Mouse (Mus musculus) Patski (cell line): ENCODE measurements around the gene Slc5a10. TPM values are rescaled to one million over a fixed set of nuclear protein-coding genes. Genes with fewer than 3 reads are reported as not detected.

ENCODE experiments used
- ATAC-seq: fragments of 100-300 bp; one replicate; pipeline ENCODE4 v1.8.0; 2021
- CTCF ChIA-PET: fragments of 350-600 bp; sonication (Branson Sonifier 250); formaldehyde crosslinking; loops from one replicate; lab custom pipeline; 2022; ENCODE audit warnings: inconsistent platforms; lab: Charles Lee
- POLR2A ChIA-PET: fragments of 350-600 bp; sonication (Branson Sonifier 250); formaldehyde crosslinking; loops from one replicate; lab custom pipeline; 2022; ENCODE audit warnings: antibody characterized with exemption, inconsistent platforms; lab: Charles Lee
- DNase-seq: peaks from one replicate; pipeline ENCODE4 v3.0.0-alpha.2; 2011; ENCODE audit warnings: low read depth, low spot score
- H3K27me3 ChIP-seq: fragments of 371-371 bp; one replicate; pipeline ENCODE4 v1.5.1; 2021
- CTCF ChIP-seq: fragments of 100-300 bp; IDR thresholded peaks from one replicate; pipeline ENCODE4 v1.5.1; 2021
- in situ Hi-C: fragments of 300-500 bp; cut with MboI; formaldehyde crosslinking; loops from 3 replicates; pipeline ENCODE4 v1.11.1; 2018; ENCODE audit warnings: low pct_unique_long_range_greater_than_20kb, mixed read lengths
- polyA plus RNA-seq: library from polyadenylated mRNA; unstranded; gene quantifications from one replicate; pipeline ENCODE4 v1.2.3, GENCODE M21; 2021

Gene Slc5a10
- polyA plus RNA-seq, 1 experiment from 2014 or later: not detected

DNA sequence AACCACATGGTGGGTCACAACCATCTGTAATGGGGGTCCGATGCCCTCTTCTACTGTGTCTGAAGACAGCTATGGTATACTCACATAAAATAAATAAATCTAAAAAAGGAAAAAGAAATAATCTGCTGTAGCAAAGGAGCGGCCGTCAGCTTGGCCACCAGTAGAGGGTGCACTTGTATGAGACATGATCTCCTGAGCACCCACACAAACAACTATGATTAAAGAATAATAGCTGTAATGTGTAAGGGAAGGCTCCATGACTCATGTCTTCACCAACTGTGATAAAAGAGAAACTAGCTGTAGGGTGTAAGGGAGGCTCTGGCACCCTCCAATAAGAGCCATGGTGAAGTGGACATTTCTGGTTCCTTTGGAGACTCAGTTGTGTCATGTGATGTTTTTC lies 91.0 kb downstream of the Slc5a10 start:
- POLR2A ChIA-PET: interaction anchor here (0.6 kb wide), 1 partner anchor 116 kb away, joined by 6 read pairs; no protein-coding TSS in a partner anchor
- in situ Hi-C loops: loop anchor here (5.0 to 10.0 kb wide), 2 partner anchors 88 to 1765 kb away; no protein-coding TSS in a partner anchor
- ATAC-seq: no peak
- CTCF ChIA-PET: interaction anchor here (0.7 to 3.8 kb wide), 18 partner anchors 10 to 162 kb away, joined by 3 to 36 read pairs (median 4); no protein-coding TSS in a partner anchor
- TF ChIP-seq CTCF: peak; percentile 93
- no peaks in the 10 kb centered on the region for H3K27me3 ChIP-seq
- no peak for DNase-seq

DNA sequence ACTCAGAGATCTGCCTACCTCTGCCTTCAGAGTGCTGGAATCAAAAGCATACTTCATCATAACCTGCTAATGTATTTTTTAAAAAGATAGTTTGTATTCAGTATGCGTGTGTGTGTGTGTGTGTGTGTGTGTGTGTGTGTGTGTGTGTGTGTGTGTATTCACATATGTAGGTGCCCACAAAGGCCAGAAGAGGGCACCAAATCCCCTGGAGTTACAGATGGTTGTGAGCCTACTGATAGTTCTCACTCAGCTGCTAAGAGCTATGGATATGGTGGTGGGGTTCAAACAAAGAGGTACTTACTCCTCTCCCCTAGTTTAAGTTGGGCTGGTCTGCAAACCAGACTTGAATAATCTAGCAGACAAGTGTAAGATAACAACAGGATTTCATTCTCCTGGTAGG lies 94.1 kb downstream of the Slc5a10 start:
- DNase-seq (no peak), ATAC-seq (no peak)
- no peaks in the 10 kb centered on the region for H3K27me3 ChIP-seq
- TF ChIP-seq CTCF: peak; percentile 33
- CTCF ChIA-PET: interaction anchor here (0.7 to 1.9 kb wide), 4 partner anchors 28 to 88 kb away, joined by 3 to 9 read pairs (median 3); no protein-coding TSS in a partner anchor
- POLR2A ChIA-PET: no interaction called here
- in situ Hi-C loops: loop anchor here (5.0 kb wide), 1 partner anchor 91 kb away; no protein-coding TSS in a partner anchor

- ATAC-seq: no peak
- ChIA-PET POLR2A (no interaction called here), CTCF (interaction anchor here (1.9 kb wide), 1 partner anchor 89 kb away, joined by 9 read pairs; no protein-coding TSS in a partner anchor)
- no peak for TF ChIP-seq CTCF
- DNase-seq: no peak
- in situ Hi-C loops: loop anchor here (5.0 kb wide), 1 partner anchor 92 kb away; no protein-coding TSS in a partner anchor
- no peaks in the 10 kb centered on the region for H3K27me3 ChIP-seq
These were observed 95.5 kb downstream of the Slc5a10 start for GRCm38 (mm10) chr11:61625136-61625535.

Other genes with a start within 250 kb of the Slc5a10 start
- gene Mfap4, start 235.4 kb downstream of the Slc5a10 start, polyA plus RNA-seq: not detected
- 30.1 TPM for gene Mapk7, start 226.4 kb downstream of the Slc5a10 start, polyA plus RNA-seq
- 100 TPM for gene B9d1, start 215.7 kb downstream of the Slc5a10 start, polyA plus RNA-seq
- 84.4 TPM for gene Epn2, start 141.1 kb downstream of the Slc5a10 start, polyA plus RNA-seq
- gene Grap, start 67.6 kb downstream of the Slc5a10 start, polyA plus RNA-seq: 0.12 TPM
- gene Fam83g, start 36.7 kb downstream of the Slc5a10 start, polyA plus RNA-seq: not detected
- gene Prpsap2, start 41.3 kb upstream of the Slc5a10 start, polyA plus RNA-seq: 32.7 TPM
- gene Ulk2, start 134.2 kb upstream of the Slc5a10 start, polyA plus RNA-seq: 36.7 TPM
- 21.9 TPM for gene Akap10, start 209.4 kb upstream of the Slc5a10 start, polyA plus RNA-seq
- gene Specc1, start 235.9 kb upstream of the Slc5a10 start, polyA plus RNA-seq: 27.8 TPM